Mouse (Mus musculus) heart, postnatal 0 days (tissue): Measurements from ENCODE around the gene Tex10. TPM values are rescaled to one million over a fixed set of nuclear protein-coding genes. Genes with fewer than 3 reads are reported as not detected.
"Not testable (repeated sequence)": the region's sequence is repeated elsewhere in the genome, so short reads cannot be mapped to it uniquely, and the experiment has no call there.

ENCODE experiments used
- ATAC-seq: fragments of 200-750 bp; cut with Nextera tagmentation; 2 replicates; pipeline ENCODE4 v1.8.0; 2017; ENCODE audit warnings: low read depth, moderate number of reproducible peaks, moderate library complexity; ENCODE audit not compliant: insufficient read depth
- DNase-seq: peaks from one replicate; pipeline ENCODE4 v3.0.0-alpha.2; 2016; ENCODE audit warnings: low spot score
- H3K27ac ChIP-seq: fragments of 300-500 bp; sonication (generic); 2 replicates; pipeline ENCODE4 v1.5.1; 2014; ENCODE audit warnings: low read depth, mild to moderate bottlenecking
- H3K27me3 ChIP-seq: fragments of 300-500 bp; sonication (generic); 2 replicates; pipeline ENCODE4 v1.6.1; 2014; ENCODE audit warnings: low read length, mixed read lengths; ENCODE audit not compliant: control insufficient read depth, insufficient read depth
- H3K36me3 ChIP-seq: fragments of 300-500 bp; sonication (generic); replicated peaks from 2 replicates; pipeline ENCODE4 v1.6.1; 2014; ENCODE audit warnings: low read length, mixed read lengths; ENCODE audit not compliant: control insufficient read depth, insufficient read depth
- H3K4me1 ChIP-seq: fragments of 300-500 bp; sonication (generic); 2 replicates; pipeline ENCODE4 v1.6.1; 2014; ENCODE audit warnings: antibody characterized with exemption; ENCODE audit not compliant: control insufficient read depth, insufficient read depth
- H3K4me2 ChIP-seq: fragments of 300-500 bp; sonication (generic); 2 replicates; pipeline ENCODE4 v1.6.1; 2014; ENCODE audit warnings: low read depth, mild to moderate bottlenecking, low read length, moderate library complexity
- H3K4me3 ChIP-seq: fragments of 300-500 bp; sonication (generic); 2 replicates; pipeline ENCODE4 v1.5.1; 2014; ENCODE audit warnings: low read depth, low read length
- H3K9ac ChIP-seq: fragments of 300-500 bp; sonication (generic); replicated peaks from 2 replicates; pipeline ENCODE4 v1.6.1; 2014; ENCODE audit warnings: low read depth, low read length, mixed read lengths
- H3K9me3 ChIP-seq: fragments of 300-500 bp; sonication (generic); replicated peaks from 2 replicates; pipeline ENCODE4 v1.6.1; 2016; ENCODE audit warnings: low read length; ENCODE audit not compliant: control insufficient read depth
- CTCF ChIP-seq: IDR thresholded peaks from 2 replicates; pipeline ENCODE4 v1.5.1; 2016; ENCODE audit warnings: antibody characterized with exemption, control low read depth, low read depth
- EP300 ChIP-seq: IDR thresholded peaks from 2 replicates; pipeline ENCODE4 v1.6.1; 2016; ENCODE audit warnings: antibody characterized with exemption, low read depth
- WGBS: fragments of 180-500 bp; shearing (Covaris S2); extraction: QIAGEN DNeasy Blood & Tissue Kit; methylation state at CpG from one replicate; pipeline ENCODE4 v1.1.7; 2014; 5-methylcytosine and 5-hydroxymethylcytosine counted together
- polyA plus RNA-seq: library from polyadenylated mRNA; unstranded; fragments of >200 nt; fragmentation: Nextera tagmentation; extraction: Ambion mirVana; gene quantifications from 2 replicates; pipeline ENCODE4 v1.2.1, GENCODE M21; 2015
- total RNA-seq: library from RNA; depleted of rRNA; stranded (reverse); fragments of >200 nt; gene quantifications from 2 replicates; pipeline ENCODE4 v1.2.3, GENCODE M21; 2014; ENCODE audit warnings: low replicate concordance

The Tex10 gene
- total and polyA plus RNA-seq, 2 experiments from 2014 or later, result 14.5 to 18.2 TPM

DNA sequence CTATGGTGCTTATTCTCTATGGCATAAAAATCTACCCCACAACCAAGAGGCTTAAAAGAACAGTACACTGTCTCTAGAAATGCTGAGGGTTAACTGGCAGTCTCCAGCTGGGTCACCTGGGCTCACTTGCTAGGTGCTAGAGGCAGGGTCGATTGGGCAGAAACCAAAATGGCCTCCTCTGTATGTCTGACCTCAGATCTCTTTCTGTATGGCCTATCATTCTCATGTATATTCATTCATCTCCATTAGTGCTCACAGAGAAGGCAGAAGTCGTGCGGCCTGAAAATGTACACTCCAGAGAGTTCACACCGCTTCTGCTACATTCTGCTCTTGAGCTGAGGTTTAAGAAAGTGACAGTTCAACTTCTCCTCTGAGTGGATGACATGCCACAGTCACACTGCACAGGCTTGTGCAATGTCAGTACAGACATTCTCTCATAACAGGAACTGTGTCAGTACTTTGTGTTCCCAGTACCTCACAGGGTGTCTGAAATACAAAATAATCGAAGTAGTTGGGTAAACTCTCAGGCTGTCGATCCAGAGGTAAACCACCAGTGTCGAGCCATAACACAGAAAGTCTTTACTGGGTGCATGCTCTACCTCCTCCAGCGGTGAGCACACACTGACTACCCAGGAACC, 54.3 kb downstream of the Tex10 start:
- Histone ChIP-seq H3K9ac (no peak overlapping the region), H3K36me3 (peaks cover 13% of the 10 kb centered on the region), H3K4me1 (no peaks in the 10 kb centered on the region), H3K9me3 (no peaks in the 10 kb centered on the region), H3K4me2 (no peak overlapping the region), H3K4me3 (no peak overlapping the region), H3K27me3 (no peaks in the 10 kb centered on the region), H3K27ac (no peak overlapping the region)
- no peak for ATAC-seq
- TF ChIP-seq CTCF (no peak), EP300 (no peak)
- WGBS, result 83% methylated on average over 8 of the region's 8 CpGs
- no peak for DNase-seq

DNA sequence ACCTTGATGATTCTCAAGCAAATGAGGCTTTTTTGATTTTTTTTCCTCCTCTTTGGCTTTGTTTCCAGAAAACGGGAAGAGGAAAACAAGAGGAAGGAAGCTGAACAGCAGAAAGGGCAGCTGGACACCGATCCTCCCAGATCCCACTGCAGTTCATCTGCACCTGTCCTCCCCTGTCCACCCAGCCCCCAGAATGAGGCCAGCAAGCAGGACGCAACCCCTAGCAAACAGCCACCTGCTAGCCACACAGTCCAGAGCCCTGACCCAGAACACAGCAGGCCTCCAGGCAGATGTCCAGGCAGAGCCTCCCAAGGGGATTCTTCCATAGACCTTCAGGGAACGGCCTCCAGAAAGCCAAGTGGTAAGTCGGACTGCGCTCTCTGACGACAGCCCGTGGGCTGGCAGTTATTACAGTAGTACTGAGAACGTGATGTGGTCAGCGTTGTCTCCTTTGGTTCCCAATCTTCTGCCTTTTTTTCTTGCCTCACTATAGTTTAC, 57.4 kb downstream of the Tex10 start:
- H3K9ac ChIP-seq, result no peak overlapping the region
- H3K4me1 ChIP-seq, result no peaks in the 10 kb centered on the region
- peaks cover 6% of the 10 kb centered on the region; the same call in 1 of the 2 replicates for H3K36me3 ChIP-seq
- 67% methylated on average over 10 of the region's 10 CpGs for WGBS
- H3K27ac ChIP-seq, result no peak overlapping the region
- TF ChIP-seq EP300 (no peak), CTCF (no peak)
- ATAC-seq (no peak), DNase-seq (no peak)
- H3K4me2 ChIP-seq, result no peak overlapping the region
- no peaks in the 10 kb centered on the region for H3K27me3 ChIP-seq
- no peaks in the 10 kb centered on the region for H3K9me3 ChIP-seq
- H3K4me3 ChIP-seq, result no peak overlapping the region

DNA sequence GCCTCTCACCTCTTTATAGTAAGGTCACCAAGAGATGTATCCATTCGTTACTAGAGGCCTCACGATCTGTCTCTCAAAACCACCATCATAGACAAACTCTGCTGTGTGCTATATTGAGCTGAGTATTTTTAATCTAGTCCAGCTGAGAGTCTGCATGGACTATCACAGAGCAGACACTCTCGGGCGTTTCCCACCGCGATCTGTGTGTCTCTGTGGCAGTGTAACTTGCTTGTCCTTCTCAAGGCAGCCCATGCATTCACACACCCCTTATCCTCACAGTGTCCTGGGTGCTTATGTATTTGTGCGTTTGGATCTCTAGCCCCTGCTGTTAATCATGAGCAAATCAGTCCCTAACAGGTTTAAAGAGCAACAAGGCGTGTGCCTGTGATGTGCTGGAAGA, 59.8 kb downstream of the Tex10 start:
- H3K4me2 ChIP-seq, result no peak overlapping the region
- H3K4me3 ChIP-seq, result no peak overlapping the region
- 52% methylated on average over 8 of the region's 8 CpGs for WGBS
- ATAC-seq, result no peak
- TF ChIP-seq EP300 (no peak), CTCF (no peak)
- no peak overlapping the region for H3K27ac ChIP-seq
- H3K9me3 ChIP-seq, result no peaks in the 10 kb centered on the region
- no peaks in the 10 kb centered on the region for H3K4me1 ChIP-seq
- H3K36me3 ChIP-seq, result no peaks in the 10 kb centered on the region
- H3K27me3 ChIP-seq, result no peaks in the 10 kb centered on the region
- H3K9ac ChIP-seq, result no peak overlapping the region
- DNase-seq, result no peak

DNA sequence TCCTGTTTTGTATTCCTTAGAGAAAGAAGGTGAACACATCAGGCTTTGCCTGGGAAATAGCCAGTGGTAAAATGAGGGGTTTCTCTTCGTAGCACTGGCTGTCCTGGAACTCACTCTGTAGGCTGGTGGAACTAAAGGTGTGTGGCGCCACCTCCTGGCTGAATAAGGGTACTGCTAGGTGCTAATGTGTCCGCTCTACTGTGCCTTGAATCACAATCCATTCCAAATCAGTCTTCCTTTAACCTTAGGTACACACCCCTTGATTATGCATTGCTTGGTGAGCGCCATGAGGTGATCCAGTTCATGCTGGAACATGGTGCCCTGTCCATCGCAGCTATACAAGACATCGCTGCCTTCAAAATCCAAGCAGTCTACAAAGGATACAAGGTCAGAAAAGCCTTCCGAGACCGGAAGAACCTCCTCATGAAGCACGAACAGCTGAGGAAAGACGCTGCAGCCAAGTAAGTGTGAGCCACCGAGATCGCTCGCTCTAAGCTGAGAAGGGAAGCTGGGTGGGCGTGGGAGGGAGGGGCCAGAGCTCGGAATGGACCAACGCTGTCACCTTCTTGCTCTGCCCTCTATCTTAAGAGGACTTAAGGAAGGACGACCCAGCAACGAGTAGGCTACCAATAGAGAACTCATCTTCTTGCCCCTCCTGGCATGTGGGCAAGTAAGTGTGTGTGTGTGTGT, 65.8 kb downstream of the Tex10 start:
- no peaks in the 10 kb centered on the region for H3K36me3 ChIP-seq
- H3K4me3 ChIP-seq, result peak overlapping the region; percentile 21
- no peak overlapping the region for H3K9ac ChIP-seq
- TF ChIP-seq CTCF (peak; percentile 89), EP300 (no peak)
- WGBS, result 29% methylated on average over 18 of the region's 18 CpGs
- no peaks in the 10 kb centered on the region for H3K27me3 ChIP-seq
- H3K4me2 ChIP-seq, result peak overlapping the region; percentile 48
- peaks cover 7% of the 10 kb centered on the region; the same call in 1 of the 2 replicates for H3K4me1 ChIP-seq
- DNase-seq (peak; percentile 60), ATAC-seq (peak; percentile 64)
- no peaks in the 10 kb centered on the region for H3K9me3 ChIP-seq
- H3K27ac ChIP-seq, result no peak overlapping the region

DNA sequence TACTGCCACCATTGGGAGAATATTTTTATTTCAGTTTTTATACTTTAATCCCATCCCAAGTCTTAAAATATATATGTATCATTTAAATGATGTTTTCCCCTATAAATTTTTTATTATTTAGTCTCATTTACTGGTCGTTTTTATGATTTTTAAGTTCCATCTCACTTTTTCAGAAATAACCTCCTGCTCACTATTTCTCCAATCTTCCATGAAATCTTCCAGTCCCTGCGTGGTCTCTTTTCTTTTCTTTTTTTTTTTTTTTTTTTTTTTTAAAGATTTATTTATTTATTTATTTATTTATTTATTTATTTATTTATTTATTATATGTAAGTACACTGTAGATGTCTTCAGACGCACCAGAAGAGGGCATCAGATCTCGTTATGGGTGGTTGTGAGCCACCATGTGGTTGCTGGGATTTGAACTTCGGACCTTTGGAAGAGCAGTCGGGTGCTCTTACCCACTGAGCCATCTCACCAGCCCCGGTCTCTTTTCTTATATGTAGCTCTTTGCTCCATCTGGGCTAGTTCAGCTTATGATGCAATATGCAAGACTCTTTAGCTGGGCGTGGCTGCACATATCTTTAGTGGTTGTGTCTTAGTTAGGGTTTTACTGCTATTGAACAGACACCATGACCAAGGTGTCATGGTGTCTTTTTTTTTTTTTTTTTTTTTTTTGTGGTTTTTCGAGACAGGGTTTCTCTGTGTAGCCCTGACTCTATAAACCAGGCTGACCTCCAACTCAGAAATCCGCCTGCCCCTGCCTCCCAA, 67.4 kb downstream of the Tex10 start:
- H3K36me3 ChIP-seq, H3K4me2 ChIP-seq, H3K27me3 ChIP-seq, ATAC-seq, H3K9ac ChIP-seq, H3K27ac ChIP-seq, DNase-seq, H3K9me3 ChIP-seq, H3K4me3 ChIP-seq, H3K4me1 ChIP-seq: not testable (repeated sequence)
- 90% methylated on average over 9 of the region's 10 CpGs for WGBS
